Mouse (Mus musculus) hindbrain, postnatal 0 days (tissue): ENCODE results near the gene Rsph9. TPM values are rescaled to one million over a fixed set of nuclear protein-coding genes. Genes with fewer than 3 reads are reported as not detected.

Experiments used
- ATAC-seq: fragments of 200-750 bp; cut with Nextera tagmentation; 2 replicates; pipeline ENCODE4 v1.8.0; 2017; ENCODE audit warnings: mild to moderate bottlenecking, moderate TSS enrichment, moderate library complexity
- DNase-seq: peaks from one replicate; pipeline ENCODE4 v3.0.0-alpha.2; 2015; ENCODE audit warnings: low spot score
- H3K27ac ChIP-seq: fragments of 300-500 bp; sonication (generic); 2 replicates; pipeline ENCODE4 v1.5.1; 2014; ENCODE audit warnings: mild to moderate bottlenecking
- H3K27me3 ChIP-seq: fragments of 300-500 bp; sonication (generic); 2 replicates; pipeline ENCODE4 v1.6.1; 2014; ENCODE audit warnings: low read length, mixed read lengths; ENCODE audit not compliant: insufficient read depth
- H3K36me3 ChIP-seq: fragments of 300-500 bp; sonication (generic); 2 replicates; pipeline ENCODE4 v1.6.1; 2014; ENCODE audit warnings: low read length, mixed read lengths; ENCODE audit not compliant: insufficient read depth
- H3K4me1 ChIP-seq: fragments of 300-500 bp; sonication (generic); 2 replicates; pipeline ENCODE4 v1.6.1; 2014; ENCODE audit warnings: antibody characterized with exemption, low read length, mixed read lengths; ENCODE audit not compliant: insufficient read depth
- H3K4me2 ChIP-seq: fragments of 300-500 bp; sonication (generic); 2 replicates; pipeline ENCODE4 v1.6.1; 2014; ENCODE audit warnings: low read depth, mild to moderate bottlenecking, low read length, moderate library complexity, mixed read lengths
- H3K4me3 ChIP-seq: fragments of 300-500 bp; sonication (generic); 2 replicates; pipeline ENCODE4 v1.5.1; 2014; ENCODE audit warnings: low read length
- H3K9ac ChIP-seq: fragments of 300-500 bp; sonication (generic); replicated peaks from 2 replicates; pipeline ENCODE4 v1.6.1; 2014; ENCODE audit warnings: mild to moderate bottlenecking, low read length, moderate library complexity, mixed read lengths
- H3K9me3 ChIP-seq: fragments of 300-500 bp; sonication (generic); 2 replicates; pipeline ENCODE4 v1.6.1; 2016; ENCODE audit warnings: low read length, mixed read lengths
- CTCF ChIP-seq: IDR thresholded peaks from 2 replicates; pipeline ENCODE4 v1.5.1; 2016; ENCODE audit warnings: antibody characterized with exemption, control low read depth, low read depth
- WGBS: fragments of 180-500 bp; shearing (Covaris S2); extraction: QIAGEN DNeasy Blood & Tissue Kit; methylation state at CpG from one replicate; pipeline ENCODE4 v1.1.7; 2014; 5-methylcytosine and 5-hydroxymethylcytosine counted together
- polyA plus RNA-seq: library from polyadenylated mRNA; unstranded; fragments of >200 nt; fragmentation: Nextera tagmentation; extraction: Ambion mirVana; gene quantifications from 2 replicates; pipeline ENCODE4 v1.2.1, GENCODE M21; 2015
- total RNA-seq: library from RNA; depleted of rRNA; stranded (reverse); fragments of >200 nt; gene quantifications from 2 replicates; pipeline ENCODE4 v1.2.3, GENCODE M21; 2014

Gene Rsph9
- total and polyA plus RNA-seq, 2 experiments from 2014 or later, result 50.7 to 74.7 TPM

DNA sequence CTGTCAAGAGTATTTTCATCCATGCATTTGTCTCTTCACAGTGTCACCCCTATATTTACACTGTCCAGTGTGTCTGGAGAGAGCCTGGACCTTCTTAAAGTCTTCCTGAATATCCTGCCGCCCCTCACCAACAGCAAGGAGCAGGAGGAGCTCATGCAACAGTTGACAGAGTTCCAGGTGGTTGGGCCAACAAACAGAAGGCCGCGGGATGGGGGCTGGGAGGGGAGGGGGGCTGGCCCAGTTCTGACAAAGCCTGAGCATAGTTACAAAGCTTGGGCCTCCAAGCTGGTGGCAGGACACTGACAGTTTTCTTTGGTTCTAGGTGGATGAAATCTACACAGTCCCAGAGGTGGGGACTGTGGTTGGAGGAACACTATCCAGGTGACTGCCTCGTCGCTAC is 22.3 kb upstream of the Rsph9 start:
- no peak for ATAC-seq
- DNase-seq, result no peak
- Histone ChIP-seq H3K27me3 (no peaks in the 10 kb centered on the region), H3K9me3 (no peaks in the 10 kb centered on the region), H3K9ac (peak overlapping the region; percentile 28; the same call in 1 of the 2 replicates), H3K4me1 (peaks cover 3% of the 10 kb centered on the region; the same call in 1 of the 2 replicates), H3K36me3 (peaks cover 43% of the 10 kb centered on the region), H3K27ac (no peak overlapping the region), H3K4me3 (no peak overlapping the region), H3K4me2 (no peak overlapping the region)
- TF ChIP-seq CTCF, result no peak
- 81% methylated on average over 5 of the region's 5 CpGs for WGBS

DNA sequence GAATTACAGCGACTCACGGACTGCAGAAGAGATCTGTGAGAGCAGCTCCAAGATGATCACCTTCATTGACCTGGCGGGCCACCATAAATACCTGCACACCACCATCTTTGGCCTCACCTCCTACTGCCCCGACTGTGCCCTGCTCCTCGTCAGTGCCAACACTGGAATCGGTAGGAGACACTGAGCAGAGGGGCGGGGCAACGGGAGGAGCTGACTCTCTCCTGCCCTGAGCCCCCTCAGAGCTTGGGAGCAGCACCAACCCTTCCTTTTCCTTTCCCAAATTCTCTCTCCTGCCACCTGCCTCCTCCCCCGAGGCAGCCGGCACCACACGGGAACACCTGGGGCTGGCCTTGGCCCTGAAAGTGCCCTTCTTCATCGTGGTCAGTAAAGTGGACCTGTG is 21.4 kb upstream of the Rsph9 start:
- DNase-seq (no peak), ATAC-seq (no peak)
- Histone ChIP-seq H3K9me3 (no peaks in the 10 kb centered on the region), H3K27ac (no peak overlapping the region), H3K4me3 (no peak overlapping the region), H3K36me3 (peaks cover 43% of the 10 kb centered on the region), H3K4me2 (no peak overlapping the region), H3K9ac (no peak overlapping the region), H3K4me1 (peaks cover 3% of the 10 kb centered on the region; the same call in 1 of the 2 replicates), H3K27me3 (no peaks in the 10 kb centered on the region)
- no peak for TF ChIP-seq CTCF
- 88% methylated on average over 12 of the region's 12 CpGs for WGBS

DNA sequence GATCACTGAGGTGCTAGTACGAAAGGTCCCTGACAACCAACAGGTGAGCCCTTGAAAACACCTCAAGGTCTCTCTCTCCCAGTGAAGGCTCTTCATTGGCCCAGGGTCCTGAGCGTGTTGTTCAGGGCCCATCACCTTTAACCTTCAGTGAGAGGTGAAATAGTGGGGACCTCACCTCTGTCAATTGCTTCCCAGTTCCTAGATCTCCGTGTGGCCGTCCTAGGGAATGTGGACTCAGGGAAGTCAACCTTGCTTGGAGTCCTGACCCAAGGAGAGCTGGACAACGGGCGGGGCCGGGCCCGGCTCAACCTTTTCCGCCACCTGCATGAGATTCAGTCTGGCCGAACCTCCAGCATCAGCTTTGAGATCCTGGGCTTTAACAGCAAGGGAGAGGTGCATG is 20.8 kb upstream of the Rsph9 start:
- peaks cover 3% of the 10 kb centered on the region; the same call in 1 of the 2 replicates for H3K4me1 ChIP-seq
- peaks cover 43% of the 10 kb centered on the region for H3K36me3 ChIP-seq
- WGBS, result 94% methylated on average over 10 of the region's 10 CpGs
- H3K4me3 ChIP-seq, result no peak overlapping the region
- H3K9me3 ChIP-seq, result no peaks in the 10 kb centered on the region
- no peak for DNase-seq
- no peak for TF ChIP-seq CTCF
- no peak overlapping the region for H3K27ac ChIP-seq
- no peak for ATAC-seq
- no peak overlapping the region for H3K4me2 ChIP-seq
- no peaks in the 10 kb centered on the region for H3K27me3 ChIP-seq
- no peak overlapping the region for H3K9ac ChIP-seq

DNA sequence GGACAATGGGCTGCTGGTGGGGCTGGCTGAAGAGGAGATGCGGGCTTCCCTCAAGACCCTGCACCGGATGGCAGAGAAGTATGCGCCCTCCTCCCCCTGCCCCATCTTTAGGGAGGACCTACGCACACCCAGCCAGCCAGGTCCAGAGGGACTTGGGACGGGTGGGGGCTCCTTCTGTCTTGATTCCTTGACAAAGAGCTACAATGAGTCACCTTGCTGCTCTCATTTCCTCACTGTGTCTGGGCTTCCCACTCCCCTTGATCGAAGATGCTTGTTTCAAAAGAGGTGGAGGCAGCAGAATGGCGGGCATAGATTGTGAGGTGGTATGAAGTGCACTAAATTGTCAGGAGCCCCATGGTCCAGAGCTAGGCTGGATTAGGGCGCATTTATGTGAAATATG is 20.3 kb upstream of the Rsph9 start:
- no peaks in the 10 kb centered on the region for H3K27me3 ChIP-seq
- TF ChIP-seq CTCF, result no peak
- WGBS, result 97% methylated on average over 8 of the region's 8 CpGs
- DNase-seq (no peak), ATAC-seq (no peak)
- H3K4me3 ChIP-seq, result no peak overlapping the region
- no peak overlapping the region for H3K9ac ChIP-seq
- no peaks in the 10 kb centered on the region for H3K9me3 ChIP-seq
- H3K36me3 ChIP-seq, result peaks cover 43% of the 10 kb centered on the region
- H3K4me2 ChIP-seq, result no peak overlapping the region
- peaks cover 3% of the 10 kb centered on the region; the same call in 1 of the 2 replicates for H3K4me1 ChIP-seq
- H3K27ac ChIP-seq, result no peak overlapping the region

DNA sequence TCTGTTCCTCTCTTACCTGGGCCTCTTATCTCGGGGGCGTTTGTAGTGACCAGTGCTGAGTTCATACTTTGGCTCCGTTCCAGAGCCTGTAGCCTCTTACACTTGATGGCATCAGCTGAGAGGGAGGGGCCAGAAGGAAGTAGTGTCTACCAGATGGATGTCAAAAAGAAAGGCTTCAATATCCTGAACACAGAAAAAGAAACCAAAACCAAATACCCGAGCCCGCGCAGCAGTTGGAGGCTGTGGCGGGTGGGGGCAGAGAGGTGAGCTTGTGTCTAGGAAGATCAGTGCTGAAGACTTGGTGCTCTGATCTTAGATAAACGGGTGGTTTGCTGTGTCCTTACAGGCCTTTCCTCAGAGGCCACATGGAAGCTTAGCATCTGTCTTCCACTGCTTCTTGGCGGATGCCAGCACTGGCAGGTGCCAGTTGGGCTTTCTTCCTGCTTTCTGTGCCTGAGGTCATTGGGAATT is 19.0 kb upstream of the Rsph9 start:
- no peak for TF ChIP-seq CTCF
- Histone ChIP-seq H3K4me1 (peaks cover 3% of the 10 kb centered on the region; the same call in 1 of the 2 replicates), H3K36me3 (peaks cover 33% of the 10 kb centered on the region), H3K9me3 (no peaks in the 10 kb centered on the region), H3K4me2 (peak overlapping the region; percentile 13), H3K27me3 (no peaks in the 10 kb centered on the region), H3K27ac (no peak overlapping the region), H3K9ac (no peak overlapping the region), H3K4me3 (no peak overlapping the region)
- ATAC-seq, result no peak
- peak; percentile 20 for DNase-seq
- WGBS, result 57% methylated on average over 9 of the region's 9 CpGs

DNA sequence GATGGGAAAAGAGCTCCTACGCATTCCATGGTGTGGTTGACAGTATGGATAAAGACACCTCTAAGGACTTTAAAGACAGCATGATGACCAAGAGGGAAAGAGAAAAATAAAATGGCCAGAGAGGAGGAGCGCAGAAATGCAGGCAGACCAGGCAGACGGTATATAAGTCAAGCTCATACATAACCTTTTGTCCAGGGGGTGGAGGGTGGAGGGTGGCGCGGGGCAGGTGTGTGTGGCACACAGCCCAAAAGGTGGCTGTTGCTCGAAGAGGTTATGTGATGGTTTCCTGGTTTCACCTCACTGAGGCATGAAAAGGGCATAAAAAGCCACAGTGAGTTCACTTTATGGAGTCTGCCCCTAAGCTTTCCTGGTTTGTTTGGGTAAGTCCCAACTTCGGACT is 18.5 kb upstream of the Rsph9 start:
- TF ChIP-seq CTCF, result no peak
- H3K9ac ChIP-seq, result no peak overlapping the region
- no peaks in the 10 kb centered on the region for H3K9me3 ChIP-seq
- peaks cover 29% of the 10 kb centered on the region for H3K36me3 ChIP-seq
- peaks cover 3% of the 10 kb centered on the region; the same call in 1 of the 2 replicates for H3K4me1 ChIP-seq
- H3K4me2 ChIP-seq, result 0 out of 2 replicates have a peak overlapping the region, but pooled peaks have one; percentile 13
- no peak for ATAC-seq
- no peaks in the 10 kb centered on the region for H3K27me3 ChIP-seq
- DNase-seq, result no peak
- no peak overlapping the region for H3K4me3 ChIP-seq
- no peak overlapping the region for H3K27ac ChIP-seq
- WGBS, result 93% methylated on average over 7 of the region's 7 CpGs

DNA sequence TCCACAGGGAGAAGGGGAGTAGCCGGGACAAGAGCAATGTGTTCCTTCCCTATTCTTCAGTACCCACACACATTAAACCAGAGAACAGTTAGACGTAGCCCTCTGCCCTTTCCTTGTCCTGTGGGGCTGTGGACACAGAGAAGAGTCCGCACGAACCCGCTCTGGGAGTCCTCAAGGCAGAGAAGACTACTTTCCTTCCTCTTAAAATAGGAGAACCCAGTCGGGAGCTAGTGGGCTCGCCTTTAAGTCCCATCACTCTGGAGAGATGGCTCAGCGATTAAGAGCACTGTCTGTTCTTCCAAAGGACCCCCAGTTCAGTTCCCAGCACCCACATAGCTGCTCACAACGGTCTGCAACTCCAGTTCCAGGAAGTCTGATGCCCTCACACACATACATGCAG is 17.7 kb upstream of the Rsph9 start:
- Histone ChIP-seq H3K36me3 (peaks cover 25% of the 10 kb centered on the region), H3K9ac (peak overlapping the region; percentile 80), H3K27me3 (no peaks in the 10 kb centered on the region), H3K4me1 (peaks cover 3% of the 10 kb centered on the region; the same call in 1 of the 2 replicates), H3K27ac (peak overlapping the region; percentile 80), H3K4me2 (peak overlapping the region; percentile 64), H3K9me3 (no peaks in the 10 kb centered on the region), H3K4me3 (peak overlapping the region; percentile 89)
- 43% methylated on average over 9 of the region's 9 CpGs for WGBS
- no peak for ATAC-seq
- TF ChIP-seq CTCF, result no peak
- no peak for DNase-seq
